Mouse (Mus musculus): ENCODE measurements around the gene Tdp1.

- TF ChIP-seq CTCF (IDR thresholded peaks at IDR 0.05) (no peak), EP300 (IDR thresholded peaks at IDR 0.05; ENCODE audit: insufficient read depth, low read depth, low read length) (no peak), POLR2A (IDR thresholded peaks at IDR 0.05; ENCODE audit: insufficient read depth, low read depth, low read length) (no peak)
These were observed 109.0 kb downstream of the Tdp1 start for GRCm38 (mm10) chr12:99993146-99993890.
